Mouse (Mus musculus) lung, adult 2 months (tissue): ENCODE data around the gene Dagla. TPM values are rescaled to one million over a fixed set of nuclear protein-coding genes. Genes with fewer than 3 reads are reported as not detected.

Source experiments
- DNase-seq: peaks from one replicate; pipeline ENCODE4 v3.0.0; 2022
- H3K4me1 ChIP-seq: fragments of 200-500 bp; 2 replicates; pipeline ENCODE4 v1.6.1; 2011; ENCODE audit warnings: low read length; ENCODE audit not compliant: control insufficient read depth, insufficient read depth
- H3K4me3 ChIP-seq: fragments of 200-500 bp; replicated peaks from 2 replicates; pipeline ENCODE3; 2011; ENCODE audit warnings: low read depth, mild to moderate bottlenecking, control low read depth, low read length; ENCODE audit errors: extremely low read depth
- CTCF ChIP-seq: fragments of 200-500 bp; IDR thresholded peaks from 2 replicates; pipeline ENCODE4 v1.5.1; 2011; ENCODE audit warnings: mild to moderate bottlenecking, low read length, control low read depth; ENCODE audit not compliant: insufficient read depth
- POLR2A ChIP-seq: fragments of 200-500 bp; IDR thresholded peaks from 2 replicates; pipeline ENCODE4 v1.6.1; 2011; ENCODE audit warnings: low read depth, mild to moderate bottlenecking, control low read depth, low read length, borderline replicate concordance; ENCODE audit errors: extremely low read depth
- WGBS: fragments of 180-500 bp; shearing (Covaris S2); methylation state at CpG from one replicate; pipeline ENCODE4 v1.1.7; 2018; 5-methylcytosine and 5-hydroxymethylcytosine counted together
- polyA plus RNA-seq: library from polyadenylated mRNA; depleted of rRNA; stranded (reverse); fragments of >200 nt; gene quantifications from 2 replicates; pipeline ENCODE4 v1.2.3, GENCODE M21; 2012

Gene Dagla
- polyA plus RNA-seq, 1 experiment, result 15.3 TPM

DNA sequence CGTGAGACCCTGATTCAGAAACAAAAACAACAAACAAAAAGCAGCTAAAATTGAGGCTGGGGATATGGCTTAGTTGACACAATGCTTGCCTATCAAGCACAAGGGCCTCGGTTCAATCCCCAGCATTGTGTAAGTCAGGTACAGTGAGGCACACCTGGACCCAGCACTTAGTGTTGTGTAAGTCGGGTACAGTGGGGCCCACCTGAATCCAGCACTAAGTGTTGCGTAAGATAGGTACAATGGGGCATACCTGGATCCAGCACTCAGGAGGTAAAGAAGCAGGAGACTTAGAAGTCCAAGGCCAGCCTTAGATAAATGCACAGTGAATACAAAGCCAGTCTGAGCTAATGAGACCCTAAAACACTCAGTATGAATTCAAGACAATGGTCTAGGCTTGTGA lies 34.0 kb upstream of the Dagla start:
- H3K4me3 ChIP-seq, result no peak overlapping the region
- 66% methylated on average over 4 of the region's 4 CpGs for WGBS
- TF ChIP-seq CTCF (no peak), POLR2A (no peak)
- no peak for DNase-seq
- H3K4me1 ChIP-seq, result no peaks in the 10 kb centered on the region

GRCm38 (mm10) chr19:10334467-10334866 lies 29.8 kb upstream of the Dagla start:
- DNase-seq, result no peak
- WGBS, result 69% methylated on average over 4 of the region's 4 CpGs
- Histone ChIP-seq H3K4me3 (no peak overlapping the region), H3K4me1 (no peaks in the 10 kb centered on the region)
- no peak for TF ChIP-seq POLR2A
- no peak for TF ChIP-seq CTCF

- DNase-seq, result peak; percentile 57
- TF ChIP-seq POLR2A (no peak), CTCF (peak; percentile 91)
- no peaks in the 10 kb centered on the region for H3K4me1 ChIP-seq
- H3K4me3 ChIP-seq, result no peak overlapping the region
- 36% methylated on average over 9 of the region's 9 CpGs for WGBS
These were observed 29.0 kb upstream of the Dagla start for GRCm38 (mm10) chr19:10333545-10334252.

- no peaks in the 10 kb centered on the region for H3K4me1 ChIP-seq
- DNase-seq, result no peak
- WGBS, result 50% methylated on average over 4 of the region's 4 CpGs
- H3K4me3 ChIP-seq, result no peak overlapping the region
- TF ChIP-seq POLR2A (no peak), CTCF (no peak)
These were observed 27.0 kb upstream of the Dagla start for GRCm38 (mm10) chr19:10331706-10332105.

DNA sequence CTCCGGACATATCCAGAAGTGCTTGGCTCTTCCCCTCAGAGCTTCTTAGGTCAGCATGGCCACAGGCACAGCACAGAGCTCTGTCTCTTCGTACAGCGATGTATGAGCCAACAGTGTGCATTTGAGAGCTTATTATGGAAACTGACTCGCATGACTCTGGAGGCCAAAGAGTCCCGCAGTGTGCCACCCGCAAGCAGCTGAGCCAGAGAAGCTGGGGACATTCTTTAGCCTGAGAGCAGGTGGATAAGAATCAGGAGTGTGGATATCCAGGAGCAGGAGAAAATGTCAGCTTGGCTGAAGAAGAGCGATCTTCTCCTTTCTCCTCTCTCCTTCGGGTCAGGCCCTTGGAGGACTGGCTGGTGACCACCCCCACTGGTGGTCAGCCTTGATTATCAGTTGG lies 24.4 kb upstream of the Dagla start:
- TF ChIP-seq CTCF (no peak), POLR2A (no peak)
- 76% methylated on average over 8 of the region's 8 CpGs for WGBS
- Histone ChIP-seq H3K4me3 (no peak overlapping the region), H3K4me1 (no peaks in the 10 kb centered on the region)
- no peak for DNase-seq

DNA sequence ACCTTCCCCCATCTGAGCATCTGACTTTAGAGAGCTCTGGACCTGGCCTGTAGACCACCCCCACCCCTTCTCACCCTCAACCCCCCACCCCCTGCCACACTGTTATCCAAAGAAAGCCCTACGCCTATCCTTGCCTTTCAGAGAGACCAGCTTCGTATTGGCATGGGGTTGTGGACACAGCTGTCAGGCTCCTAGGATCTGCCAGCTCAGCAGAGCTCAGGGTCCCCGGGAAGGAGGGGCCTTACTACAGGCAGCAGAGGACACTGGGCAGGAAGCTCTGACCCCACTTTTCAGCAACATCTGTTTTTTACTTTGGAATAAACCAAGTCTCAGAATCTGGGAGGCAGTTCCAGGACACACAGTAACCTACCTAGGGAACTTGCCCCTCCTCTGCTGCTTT lies 21.9 kb upstream of the Dagla start:
- DNase-seq, result no peak
- Histone ChIP-seq H3K4me3 (no peak overlapping the region), H3K4me1 (peaks cover 2% of the 10 kb centered on the region; the same call in 1 of the 2 replicates)
- TF ChIP-seq POLR2A (no peak), CTCF (no peak)
- WGBS, result 55% methylated on average over 3 of the region's 3 CpGs

DNA sequence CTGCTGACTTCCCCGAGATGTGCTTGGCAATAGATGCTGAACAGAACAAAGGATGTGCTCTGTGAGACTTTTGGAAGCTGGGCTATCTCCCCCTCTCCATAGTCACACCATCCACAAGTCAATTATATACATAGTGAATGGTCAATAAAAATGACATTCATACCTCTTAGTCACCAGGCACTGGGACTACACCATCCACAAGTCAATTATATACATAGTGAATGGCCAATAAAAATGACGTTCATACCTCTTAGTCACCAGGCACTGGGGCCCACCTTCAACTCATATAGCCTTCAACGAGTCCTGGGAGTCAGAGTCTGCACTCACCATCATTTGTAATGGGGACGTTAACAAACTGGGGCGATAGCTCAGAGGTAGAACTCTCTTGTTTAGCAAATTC lies 19.2 kb upstream of the Dagla start:
- TF ChIP-seq POLR2A (no peak), CTCF (no peak)
- WGBS, result 69% methylated on average over 5 of the region's 5 CpGs
- H3K4me1 ChIP-seq, result peaks cover 2% of the 10 kb centered on the region; the same call in 1 of the 2 replicates
- no peak overlapping the region for H3K4me3 ChIP-seq
- no peak for DNase-seq

GRCm38 (mm10) chr19:10323362-10323837 lies 18.7 kb upstream of the Dagla start:
- TF ChIP-seq CTCF, result no peak
- TF ChIP-seq POLR2A, result no peak
- DNase-seq, result no peak
- no peak overlapping the region for H3K4me3 ChIP-seq
- 6% methylated on average over 9 of the region's 9 CpGs for WGBS
- peaks cover 2% of the 10 kb centered on the region; the same call in 1 of the 2 replicates for H3K4me1 ChIP-seq

- peaks cover 5% of the 10 kb centered on the region; the same call in 1 of the 2 replicates for H3K4me1 ChIP-seq
These were observed 13.1 kb upstream of the Dagla start for GRCm38 (mm10) chr19:10317795-10318194.

GRCm38 (mm10) chr19:10317358-10317757 lies 12.7 kb upstream of the Dagla start:
- TF ChIP-seq POLR2A, result no peak
- no peak for TF ChIP-seq CTCF
- no peak overlapping the region for H3K4me3 ChIP-seq

More at GRCm38 (mm10) chr19:10317795-10318194, 13.1 kb upstream of the Dagla start:
- TF ChIP-seq CTCF (no peak), POLR2A (no peak)
- no peak for DNase-seq
- H3K4me3 ChIP-seq, result no peak overlapping the region
- 34% methylated on average over 4 of the region's 4 CpGs for WGBS

More at GRCm38 (mm10) chr19:10317358-10317757, 12.7 kb upstream of the Dagla start:
- DNase-seq, result no peak
- H3K4me1 ChIP-seq, result peaks cover 5% of the 10 kb centered on the region; the same call in 1 of the 2 replicates
- 65% methylated on average over 2 of the region's 2 CpGs for WGBS
